Mouse (Mus musculus): ENCODE data around the gene Dad1. TPM values are rescaled to one million over a fixed set of nuclear protein-coding genes. Genes with fewer than 3 reads are reported as not detected.

The Dad1 gene
- total and polyA plus RNA-seq, 3 experiments = 17.0 to 226 (median 115) TPM

DNA sequence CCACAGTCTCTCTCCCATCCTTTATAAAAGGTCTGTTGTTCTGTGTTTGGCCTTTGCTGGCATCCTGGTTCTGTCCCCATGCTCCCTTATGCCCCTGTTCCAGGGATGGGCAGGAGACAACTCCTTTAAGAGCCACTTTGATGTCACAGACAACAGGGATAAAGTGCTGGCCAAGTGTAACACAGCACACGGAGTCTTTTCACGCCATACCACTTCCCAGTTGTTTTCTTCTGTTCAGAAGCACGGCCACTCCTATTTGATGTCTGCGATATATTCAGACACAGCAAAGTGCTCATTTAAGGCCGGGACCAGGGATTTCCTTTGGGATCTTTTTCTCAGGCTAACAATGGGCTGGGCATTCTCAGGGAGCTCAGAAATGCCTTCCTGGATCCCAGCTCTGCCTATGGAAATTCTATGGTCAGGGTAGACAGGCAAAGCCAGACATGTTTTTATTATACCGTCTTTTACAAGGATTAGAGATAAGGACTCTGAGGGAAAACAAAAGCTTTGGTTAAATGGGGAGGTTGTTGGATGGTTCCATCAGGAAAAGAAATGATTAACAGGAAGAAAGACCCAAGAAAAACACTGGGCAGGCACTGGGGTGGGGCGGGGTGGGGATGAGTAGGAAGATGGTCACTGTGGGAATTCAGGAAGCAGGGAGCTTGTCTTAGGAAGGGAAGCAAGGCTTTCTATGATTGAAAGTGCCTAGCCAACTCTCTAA lies 63.4 kb downstream of the Dad1 start:
- H3K27me3 ChIP-seq (ENCODE audit: insufficient read depth, low read length) = peaks cover 80% of the 10 kb centered on the region
- no peaks in the 10 kb centered on the region for H3K9me3 ChIP-seq (replicated peaks)
- DNase-seq (ENCODE audit: low spot score) (no peak), ATAC-seq (ENCODE audit: extremely low read depth, insufficient number of reproducible peaks, low FRiP score, poor library complexity, severe bottlenecking) (no peak)
- no peaks in the 10 kb centered on the region for H3K36me3 ChIP-seq (replicated peaks)
- TF ChIP-seq CTCF (IDR thresholded peaks at IDR 0.05; ENCODE audit: low read depth, low read length) (no peak), POLR2AphosphoS5 (IDR thresholded peaks at IDR 0.05; ENCODE audit: insufficient replicate concordance, low read depth, low read length) (no peak), GATA1 (IDR thresholded peaks at IDR 0.05; ENCODE audit: borderline replicate concordance, low read length) (no peak), TAL1 (conservative IDR thresholded peaks at IDR 0.05; ENCODE audit: low read depth, low read length) (no peak), GATA2 (IDR thresholded peaks at IDR 0.05; ENCODE audit: borderline replicate concordance, low read depth, low read length) (no peak)
- peaks cover 6% of the 10 kb centered on the region; the same call in 1 of the 2 replicates for H3K4me1 ChIP-seq (ENCODE audit: insufficient read depth, low read depth, low read length)
- no peak overlapping the region for H3K4me3 ChIP-seq (ENCODE audit: low read depth, low read length)

GRCm38 (mm10) chr14:54189255-54189654 lies 64.6 kb downstream of the Dad1 start:
- Histone ChIP-seq H3K27me3 (ENCODE audit: insufficient read depth, low read length) (peaks cover 79% of the 10 kb centered on the region), H3K9me3 (replicated peaks) (no peaks in the 10 kb centered on the region), H3K4me1 (ENCODE audit: insufficient read depth, low read depth, low read length) (peaks cover 6% of the 10 kb centered on the region; the same call in 1 of the 2 replicates), H3K4me3 (ENCODE audit: low read depth, low read length) (no peak overlapping the region), H3K36me3 (replicated peaks) (no peaks in the 10 kb centered on the region)
- ATAC-seq (ENCODE audit: extremely low read depth, insufficient number of reproducible peaks, low FRiP score, poor library complexity, severe bottlenecking) (no peak), DNase-seq (ENCODE audit: low spot score) (no peak)
- TF ChIP-seq CTCF (IDR thresholded peaks at IDR 0.05; ENCODE audit: low read depth, low read length) (no peak), TAL1 (conservative IDR thresholded peaks at IDR 0.05; ENCODE audit: low read depth, low read length) (no peak), GATA2 (IDR thresholded peaks at IDR 0.05; ENCODE audit: borderline replicate concordance, low read depth, low read length) (no peak), POLR2AphosphoS5 (IDR thresholded peaks at IDR 0.05; ENCODE audit: insufficient replicate concordance, low read depth, low read length) (no peak), GATA1 (IDR thresholded peaks at IDR 0.05; ENCODE audit: borderline replicate concordance, low read length) (no peak)

DNA sequence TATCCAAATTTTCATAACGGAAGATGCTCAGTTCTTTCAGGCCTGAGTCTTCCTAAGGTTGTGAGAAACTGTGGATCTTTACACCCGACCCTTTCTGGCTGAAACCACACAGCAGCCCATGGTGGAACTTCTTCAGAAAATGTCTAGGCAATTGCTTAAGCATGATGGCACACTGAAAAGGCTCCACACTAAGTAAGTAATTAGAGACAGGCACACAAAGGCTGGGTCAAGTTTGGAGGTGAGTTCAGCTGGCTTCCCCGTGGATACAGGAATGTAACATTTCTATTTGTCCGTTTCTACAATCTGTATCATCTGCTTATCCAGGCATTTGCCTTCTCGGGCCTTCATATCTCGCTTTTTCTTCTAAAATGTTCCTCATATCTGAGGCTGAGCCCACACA lies 66.7 kb downstream of the Dad1 start:
- TF ChIP-seq GATA1 (IDR thresholded peaks at IDR 0.05; ENCODE audit: borderline replicate concordance, low read length) = no peak
- H3K27me3 ChIP-seq (ENCODE audit: insufficient read depth, low read length) = peaks cover 83% of the 10 kb centered on the region
- no peaks in the 10 kb centered on the region for H3K9me3 ChIP-seq (replicated peaks)
- ATAC-seq (ENCODE audit: extremely low read depth, insufficient number of reproducible peaks, low FRiP score, poor library complexity, severe bottlenecking) (no peak), DNase-seq (ENCODE audit: low spot score) (no peak)
- H3K36me3 ChIP-seq (replicated peaks) = no peaks in the 10 kb centered on the region
- H3K4me1 ChIP-seq (ENCODE audit: insufficient read depth, low read depth, low read length) = peaks cover 6% of the 10 kb centered on the region; the same call in 1 of the 2 replicates
- H3K4me3 ChIP-seq (ENCODE audit: low read depth, low read length) = no peak overlapping the region

Other genes starting within 250 kb of the Dad1 start
- gene Abhd4, start 84 bp upstream of the Dad1 start, total RNA-seq (2014; fragmentation: Nextera tagmentation) = 46.6 and 56.5 TPM in 2 replicates
- gene Abhd4, start 84 bp upstream of the Dad1 start, total RNA-seq (2017) = 21.5 and 22.9 TPM in 2 replicates
- gene Abhd4, start 84 bp upstream of the Dad1 start, polyA plus RNA-seq (2012) = 5.1 and 8.2 TPM in 2 replicates
- gene Olfr49, start 30.8 kb upstream of the Dad1 start, total RNA-seq (2014; fragmentation: Nextera tagmentation) = not detected in 2 replicates
- 0.17 and 0.27 TPM in 2 replicates for gene Olfr49, start 30.8 kb upstream of the Dad1 start, total RNA-seq (2017)
- not detected in 2 replicates for gene Olfr49, start 30.8 kb upstream of the Dad1 start, polyA plus RNA-seq (2012)
- gene Oxa1l, start 106.7 kb upstream of the Dad1 start, total RNA-seq (2014; fragmentation: Nextera tagmentation) = 72.2 and 76.0 TPM in 2 replicates
- gene Oxa1l, start 106.7 kb upstream of the Dad1 start, total RNA-seq (2017) = 34.2 and 35.9 TPM in 2 replicates
- gene Oxa1l, start 106.7 kb upstream of the Dad1 start, polyA plus RNA-seq (2012) = 134 and 196 TPM in 2 replicates
- gene Slc7a7, start 163.7 kb upstream of the Dad1 start, total RNA-seq (2014; fragmentation: Nextera tagmentation) = 4.6 and 6.2 TPM in 2 replicates
- 0.55 and 0.76 TPM in 2 replicates for gene Slc7a7, start 163.7 kb upstream of the Dad1 start, total RNA-seq (2017)
- gene Slc7a7, start 163.7 kb upstream of the Dad1 start, polyA plus RNA-seq (2012) = 0.88 and 1.1 TPM in 2 replicates
- 318 and 469 TPM in 2 replicates for gene Mrpl52, start 172.8 kb upstream of the Dad1 start, total RNA-seq (2014; fragmentation: Nextera tagmentation)
- gene Mrpl52, start 172.8 kb upstream of the Dad1 start, total RNA-seq (2017) = 238 and 282 TPM in 2 replicates
- gene Mrpl52, start 172.8 kb upstream of the Dad1 start, polyA plus RNA-seq (2012) = 1,643 and 2,190 TPM in 2 replicates
- gene Mmp14, start 177.5 kb upstream of the Dad1 start, total RNA-seq (2014; fragmentation: Nextera tagmentation) = 60.4 and 66.0 TPM in 2 replicates
- gene Mmp14, start 177.5 kb upstream of the Dad1 start, total RNA-seq (2017) = 28.6 and 33.8 TPM in 2 replicates
- gene Mmp14, start 177.5 kb upstream of the Dad1 start, polyA plus RNA-seq (2012) = 108 and 147 TPM in 2 replicates
- 36.3 and 44.4 TPM in 2 replicates for gene Lrp10, start 210.0 kb upstream of the Dad1 start, total RNA-seq (2014; fragmentation: Nextera tagmentation)
- 25.5 and 39.7 TPM in 2 replicates for gene Lrp10, start 210.0 kb upstream of the Dad1 start, total RNA-seq (2017)
- gene Lrp10, start 210.0 kb upstream of the Dad1 start, polyA plus RNA-seq (2012) = 226 and 280 TPM in 2 replicates
- gene Rem2, start 222.0 kb upstream of the Dad1 start, total RNA-seq (2014; fragmentation: Nextera tagmentation) = not detected in 2 replicates
- not detected in 2 replicates for gene Rem2, start 222.0 kb upstream of the Dad1 start, total RNA-seq (2017)
- gene Rem2, start 222.0 kb upstream of the Dad1 start, polyA plus RNA-seq (2012) = 0.06 and 0.08 TPM in 2 replicates

Measured in G1E (cell line).